Mouse (Mus musculus): ENCODE data around the gene Dcst2. TPM values are rescaled to one million over a fixed set of nuclear protein-coding genes. Genes with fewer than 3 reads are reported as not detected.
A peak's percentile ranks its signal among the peaks of the same experiment; 100 is the strongest.

The Dcst2 gene
- polyA plus RNA-seq, 1 experiment = 0.15 TPM

GRCm38 (mm10) chr3:89390699-89391662 lies 29.2 kb downstream of the Dcst2 start:
- TF ChIP-seq POLR2A (IDR thresholded peaks at IDR 0.05; ENCODE audit: low read depth, low read length) (no peak), CTCF (IDR thresholded peaks at IDR 0.05; ENCODE audit: extremely low read depth, insufficient read depth, insufficient read length, insufficient replicate concordance) (no peak)
- WGBS = 9% methylated on average over 19 of the region's 19 CpGs
- peak in 1 of 2 experiments; percentile 67 for DNase-seq (ENCODE audit: low read depth in 1 of 2, low spot score in 2 of 2)
- Histone ChIP-seq H3K27ac (ENCODE audit: insufficient read depth, low read length) (peak overlapping the region; percentile 93), H3K4me3 (ENCODE audit: extremely low read depth, insufficient read depth, insufficient read length) (peak overlapping the region; percentile 85), H3K4me1 (ENCODE audit: control insufficient read depth, insufficient read depth, insufficient read length) (peaks cover 37% of the 10 kb centered on the region), H3K36me3 (ENCODE audit: control insufficient read depth, insufficient read depth, low read length) (no peaks in the 10 kb centered on the region), H3K27me3 (ENCODE audit: control insufficient read depth, insufficient read depth, low read length) (no peaks in the 10 kb centered on the region)

DNA sequence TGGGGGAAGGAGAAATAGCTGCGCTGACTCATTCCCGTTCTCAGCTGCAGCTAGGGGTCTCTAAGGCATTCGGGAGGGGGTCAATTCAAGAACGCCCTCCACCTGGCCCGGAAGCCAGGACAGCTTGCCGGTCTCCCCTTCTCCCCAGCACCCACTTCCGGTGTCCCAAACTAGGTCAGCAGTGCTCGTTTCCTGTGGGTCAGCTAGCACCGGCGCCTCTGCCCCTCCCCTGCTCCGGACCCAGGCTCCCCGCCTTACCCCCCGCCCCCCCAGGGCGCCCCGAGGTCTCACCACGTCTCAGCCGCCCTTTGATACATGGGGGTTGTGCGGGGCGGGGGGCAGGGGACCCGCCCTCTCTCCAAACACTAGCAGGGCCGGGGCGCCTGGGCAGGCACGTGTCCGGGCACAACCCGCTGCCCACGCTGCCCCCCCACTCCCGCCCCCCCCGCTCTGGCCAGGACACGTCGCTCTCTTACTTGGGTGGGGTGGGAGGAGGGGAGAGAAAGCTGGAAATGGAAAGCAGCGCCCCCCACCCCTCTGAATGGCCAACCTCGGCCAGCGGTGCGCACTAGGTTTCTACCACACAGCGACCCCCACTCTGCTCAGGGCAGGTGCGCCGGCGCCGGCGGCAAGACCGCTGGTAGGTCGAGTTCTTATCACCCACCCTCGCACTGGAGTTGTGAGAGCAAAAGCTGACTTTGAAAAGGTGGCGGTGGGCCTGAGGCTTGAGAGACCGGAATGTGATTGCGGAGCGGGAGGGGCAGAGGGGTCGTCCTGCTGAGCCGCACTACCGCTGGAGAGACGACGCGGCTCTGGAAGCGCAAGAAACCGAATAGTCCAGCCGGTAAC lies 30.1 kb downstream of the Dcst2 start:
- Histone ChIP-seq H3K27ac (ENCODE audit: insufficient read depth, low read length) (peak overlapping the region; percentile 91), H3K4me3 (ENCODE audit: extremely low read depth, insufficient read depth, insufficient read length) (peak overlapping the region; percentile 85), H3K27me3 (ENCODE audit: control insufficient read depth, insufficient read depth, low read length) (no peaks in the 10 kb centered on the region), H3K4me1 (ENCODE audit: control insufficient read depth, insufficient read depth, insufficient read length) (peaks cover 40% of the 10 kb centered on the region), H3K36me3 (ENCODE audit: control insufficient read depth, insufficient read depth, low read length) (no peaks in the 10 kb centered on the region)
- TF ChIP-seq CTCF (IDR thresholded peaks at IDR 0.05; ENCODE audit: extremely low read depth, insufficient read depth, insufficient read length, insufficient replicate concordance) = no peak
- no peak for TF ChIP-seq POLR2A (IDR thresholded peaks at IDR 0.05; ENCODE audit: low read depth, low read length)
- whole genome bisulfite sequencing = 1% methylated on average over 54 of the region's 56 CpGs
- peak in 1 of 2 experiments; percentile 35 for DNase-seq (ENCODE audit: low read depth in 1 of 2, low spot score in 2 of 2)

- peak in 1 of 2 experiments; percentile 27 for DNase-seq (ENCODE audit: low read depth in 1 of 2, low spot score in 2 of 2)
- peak overlapping the region; percentile 88 for H3K27ac ChIP-seq (ENCODE audit: insufficient read depth, low read length)
- H3K4me1 ChIP-seq (ENCODE audit: control insufficient read depth, insufficient read depth, insufficient read length) = peaks cover 37% of the 10 kb centered on the region
- H3K36me3 ChIP-seq (ENCODE audit: control insufficient read depth, insufficient read depth, low read length) = no peaks in the 10 kb centered on the region
- H3K4me3 ChIP-seq (ENCODE audit: extremely low read depth, insufficient read depth, insufficient read length) = peak overlapping the region; percentile 85
- under 1% methylated on average over 21 of the region's 24 CpGs for WGBS
- no peak for TF ChIP-seq POLR2A (IDR thresholded peaks at IDR 0.05; ENCODE audit: low read depth, low read length)
- no peak for TF ChIP-seq CTCF (IDR thresholded peaks at IDR 0.05; ENCODE audit: extremely low read depth, insufficient read depth, insufficient read length, insufficient replicate concordance)
- no peaks in the 10 kb centered on the region for H3K27me3 ChIP-seq (ENCODE audit: control insufficient read depth, insufficient read depth, low read length)
Measured at GRCm38 (mm10) chr3:89392871-89393311, 31.1 kb downstream of the Dcst2 start.

DNA sequence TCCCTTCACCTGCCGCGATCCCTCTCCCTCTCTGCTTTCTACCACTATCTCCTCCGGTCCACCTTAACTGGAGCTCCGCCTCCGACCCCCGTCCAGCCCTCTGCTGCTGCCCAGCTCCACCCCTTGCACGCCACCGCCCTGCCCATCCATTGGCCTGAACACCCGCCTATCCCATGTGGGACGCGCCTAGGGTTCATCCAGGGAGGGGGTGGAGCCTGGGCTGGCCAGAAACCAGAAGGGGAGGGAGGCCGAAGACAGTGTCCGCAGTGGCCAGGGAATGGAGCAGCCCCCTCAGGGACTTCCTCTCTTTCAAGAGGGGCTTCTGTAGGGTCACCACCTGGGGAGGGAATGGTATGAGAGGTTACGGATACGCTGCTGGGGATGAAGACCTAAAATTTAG lies 31.8 kb downstream of the Dcst2 start:
- TF ChIP-seq POLR2A (IDR thresholded peaks at IDR 0.05; ENCODE audit: low read depth, low read length) (no peak; the same call in 1 of the 2 replicates), CTCF (IDR thresholded peaks at IDR 0.05; ENCODE audit: extremely low read depth, insufficient read depth, insufficient read length, insufficient replicate concordance) (no peak)
- DNase-seq (ENCODE audit: low read depth in 1 of 2, low spot score in 2 of 2) = peak; percentile 82 to 96
- Histone ChIP-seq H3K4me3 (ENCODE audit: extremely low read depth, insufficient read depth, insufficient read length) (peak overlapping the region; percentile 75), H3K36me3 (ENCODE audit: control insufficient read depth, insufficient read depth, low read length) (no peaks in the 10 kb centered on the region), H3K4me1 (ENCODE audit: control insufficient read depth, insufficient read depth, insufficient read length) (peaks cover 30% of the 10 kb centered on the region), H3K27ac (ENCODE audit: insufficient read depth, low read length) (peak overlapping the region; percentile 84), H3K27me3 (ENCODE audit: control insufficient read depth, insufficient read depth, low read length) (no peaks in the 10 kb centered on the region)
- under 1% methylated on average over 15 of the region's 15 CpGs for WGBS

- no peaks in the 10 kb centered on the region for H3K36me3 ChIP-seq (ENCODE audit: control insufficient read depth, insufficient read depth, low read length)
- peak within 1 kb of the TSS; percentile 75 for H3K27ac ChIP-seq (ENCODE audit: insufficient read depth, low read length)
- DNase-seq (ENCODE audit: low read depth in 1 of 2, low spot score in 2 of 2) = peak in 1 of 2 experiments; percentile 51
- TF ChIP-seq POLR2A (IDR thresholded peaks at IDR 0.05; ENCODE audit: low read depth, low read length) = no peak
- no peak for TF ChIP-seq CTCF (IDR thresholded peaks at IDR 0.05; ENCODE audit: extremely low read depth, insufficient read depth, insufficient read length, insufficient replicate concordance)
- H3K27me3 ChIP-seq (ENCODE audit: control insufficient read depth, insufficient read depth, low read length) = no peaks in the 10 kb centered on the region
- peaks cover 29% of the 10 kb centered on the region for H3K4me1 ChIP-seq (ENCODE audit: control insufficient read depth, insufficient read depth, insufficient read length)
- H3K4me3 ChIP-seq (ENCODE audit: extremely low read depth, insufficient read depth, insufficient read length) = peak within 1 kb of the TSS; percentile 75
- WGBS = 1% methylated on average over 41 of the region's 42 CpGs
Measured at GRCm38 (mm10) chr3:89394006-89394893, 32.5 kb downstream of the Dcst2 start, which contains the start of gene Zbtb7b. Gene Zbtb7b, minus strand, starts transcription at chr3:89394776.

GRCm38 (mm10) chr3:89394894-89395256 lies 33.1 kb downstream of the Dcst2 start:
- Histone ChIP-seq H3K4me1 (ENCODE audit: control insufficient read depth, insufficient read depth, insufficient read length) (peaks cover 23% of the 10 kb centered on the region), H3K27me3 (ENCODE audit: control insufficient read depth, insufficient read depth, low read length) (no peaks in the 10 kb centered on the region), H3K4me3 (ENCODE audit: extremely low read depth, insufficient read depth, insufficient read length) (peak overlapping the region; percentile 75), H3K36me3 (ENCODE audit: control insufficient read depth, insufficient read depth, low read length) (no peaks in the 10 kb centered on the region), H3K27ac (ENCODE audit: insufficient read depth, low read length) (peak overlapping the region; percentile 31; the same call in 1 of the 2 replicates)
- TF ChIP-seq POLR2A (IDR thresholded peaks at IDR 0.05; ENCODE audit: low read depth, low read length) (no peak), CTCF (IDR thresholded peaks at IDR 0.05; ENCODE audit: extremely low read depth, insufficient read depth, insufficient read length, insufficient replicate concordance) (no peak)
- peak in 1 of 2 experiments; percentile 44 for DNase-seq (ENCODE audit: low read depth in 1 of 2, low spot score in 2 of 2)
- under 1% methylated on average over 12 of the region's 12 CpGs for WGBS
